Mouse (Mus musculus) ovary, postnatal 36 days (tissue): ENCODE results near the gene Ckap5.
A peak's percentile ranks its signal among the peaks of the same experiment; 100 is the strongest.

Experiments used
- DNase-seq: peaks from one replicate; pipeline ENCODE4 v3.0.0; 2022; ENCODE audit warnings: low spot score, mixed read lengths

Ckap5 gene

DNA sequence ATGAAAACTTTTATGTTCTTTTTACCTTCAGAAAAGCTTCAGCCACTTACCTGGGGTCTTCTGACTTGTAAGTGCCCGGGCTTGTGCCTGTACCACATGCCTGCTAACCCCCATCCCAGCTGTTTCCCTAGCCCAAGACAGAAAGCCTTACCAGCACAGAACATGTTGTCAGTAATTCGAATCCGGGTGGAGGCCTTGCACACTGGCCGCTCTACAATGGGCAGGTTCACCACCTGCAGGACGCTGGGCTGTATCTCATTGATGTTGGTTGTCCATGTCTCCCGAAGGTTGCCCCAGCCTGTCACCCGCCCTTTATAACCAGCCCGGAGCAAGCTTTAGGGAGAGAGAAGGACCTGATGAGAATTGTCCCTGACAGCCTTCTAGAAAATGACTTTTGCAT lies 101.6 kb downstream of the Ckap5 start:
- no peak for DNase-seq

DNA sequence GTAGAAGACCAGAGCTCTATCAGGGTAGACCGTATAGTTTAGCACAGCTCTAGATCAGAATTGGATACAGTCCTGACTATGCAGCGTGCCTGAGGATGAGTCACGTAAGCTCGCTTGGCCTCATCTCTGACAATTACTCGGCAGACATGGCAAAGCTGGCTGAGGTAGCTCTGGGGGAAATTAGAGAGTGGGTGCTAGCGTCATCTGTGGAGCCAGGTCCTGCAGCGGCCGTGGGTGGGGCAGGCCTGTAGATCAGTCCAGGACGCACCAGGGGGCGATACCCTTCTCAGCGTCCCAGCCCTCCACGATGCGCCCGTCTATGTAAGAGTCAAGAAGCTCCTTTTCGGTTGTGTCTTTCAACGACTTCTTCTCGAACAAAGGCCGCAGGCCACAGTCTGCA lies 103.1 kb downstream of the Ckap5 start:
- no peak for DNase-seq

DNA sequence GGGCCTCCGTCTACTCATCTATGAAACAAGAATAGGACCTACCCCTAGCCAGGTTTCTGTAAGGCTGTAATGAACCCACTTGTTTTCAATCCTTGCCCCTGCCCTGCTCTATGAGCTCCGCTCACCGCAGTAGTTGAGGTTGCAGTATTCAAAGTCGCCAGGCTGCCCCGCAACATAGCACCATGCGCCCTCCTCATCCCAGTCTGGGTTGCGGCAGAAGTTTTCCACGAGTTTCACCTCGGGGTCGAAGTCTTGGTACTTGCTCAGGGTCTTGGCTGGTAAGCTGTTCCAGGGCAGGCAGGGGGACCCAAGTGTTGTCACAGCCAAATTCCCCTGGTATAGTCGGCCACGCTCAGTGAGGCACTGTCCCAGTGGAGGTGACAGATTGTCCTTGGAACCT lies 103.8 kb downstream of the Ckap5 start:
- no peak for DNase-seq

DNA sequence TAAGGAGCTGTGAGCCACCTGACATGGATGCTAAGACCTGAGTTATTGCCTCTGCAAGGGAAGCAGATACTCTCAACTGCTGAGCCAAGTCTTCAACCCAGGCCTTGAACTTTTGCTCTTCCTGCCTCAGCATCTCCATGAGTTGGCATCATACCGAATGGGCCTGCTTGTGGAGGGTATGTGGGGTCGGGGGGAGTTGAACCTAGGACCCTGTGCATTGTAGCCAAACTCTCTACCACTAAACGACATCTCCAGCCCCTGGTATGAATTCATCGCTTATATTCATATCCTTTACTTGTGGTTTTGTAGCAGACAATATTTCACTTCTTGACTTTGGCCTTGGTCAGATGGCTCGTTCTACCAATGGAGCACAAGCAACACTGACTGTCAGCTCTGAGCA lies 105.3 kb downstream of the Ckap5 start:
- no peak for DNase-seq

DNA sequence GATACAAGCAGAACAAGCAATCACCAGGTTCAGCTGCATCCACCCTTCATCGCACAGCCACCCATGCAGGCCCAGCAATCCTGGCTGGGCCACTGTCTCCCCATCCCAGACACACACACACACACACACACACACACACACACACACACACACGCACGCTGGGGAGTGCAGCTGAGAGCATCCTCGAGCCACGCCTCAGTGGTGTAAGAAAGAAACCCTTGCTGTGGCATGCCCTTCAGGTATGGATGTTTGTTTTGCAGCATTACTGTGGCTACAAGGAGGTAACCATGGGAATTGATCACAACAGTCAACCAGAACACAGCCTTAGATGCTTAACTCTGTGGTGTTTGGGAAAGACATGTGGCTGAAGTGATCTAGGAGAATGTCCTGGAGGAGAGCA lies 105.8 kb downstream of the Ckap5 start:
- no peak for DNase-seq

DNA sequence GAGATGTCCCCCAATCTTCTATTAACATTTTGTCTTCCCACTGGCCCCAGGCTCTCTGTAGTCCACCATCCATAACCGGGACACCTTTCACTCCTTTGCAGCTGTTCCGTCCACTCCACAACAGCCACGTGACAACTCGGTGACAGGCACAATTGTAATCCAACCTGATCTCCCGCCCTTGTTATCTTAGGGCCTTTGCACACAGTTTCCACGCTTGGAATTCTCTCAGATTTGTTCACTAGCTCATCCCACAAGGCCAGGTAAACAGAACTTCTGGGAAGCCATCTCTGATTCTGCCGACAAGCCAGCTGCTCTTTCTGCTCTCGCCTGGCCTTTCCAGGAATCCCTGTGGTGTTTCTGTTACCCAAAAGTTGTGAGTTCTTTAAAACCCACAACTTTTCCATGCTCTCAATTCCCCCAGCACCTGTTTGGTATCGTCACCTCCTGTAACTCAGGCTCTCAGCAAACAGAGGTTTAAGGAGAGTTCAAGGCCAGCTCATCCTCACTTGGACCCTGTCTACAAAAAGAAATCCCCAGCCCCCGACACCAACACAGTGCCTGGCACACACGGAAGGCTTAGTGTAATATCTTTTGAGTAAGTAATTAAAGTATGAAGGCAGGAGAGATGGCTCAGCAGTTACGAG lies 106.9 kb downstream of the Ckap5 start:
- no peak for DNase-seq

DNA sequence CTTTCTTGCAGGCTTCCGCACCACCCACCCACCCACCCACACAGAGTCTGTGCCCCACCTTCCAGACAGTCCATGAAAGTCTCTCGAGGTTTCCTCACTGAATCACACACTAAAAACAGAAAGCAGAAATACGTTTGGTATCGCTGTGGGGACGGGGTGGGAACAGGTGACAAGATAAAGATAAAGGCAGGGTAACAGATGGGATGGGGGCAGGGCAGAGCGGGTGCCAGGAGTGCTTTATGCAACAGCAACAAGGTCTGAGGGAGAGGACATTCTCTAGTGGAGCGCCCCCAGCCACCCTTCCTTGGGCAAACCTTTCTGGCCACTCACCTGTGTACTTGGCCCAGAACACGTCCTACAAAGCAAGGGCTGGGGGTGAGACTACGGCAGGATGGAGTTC lies 108.3 kb downstream of the Ckap5 start:
- no peak for DNase-seq

DNA sequence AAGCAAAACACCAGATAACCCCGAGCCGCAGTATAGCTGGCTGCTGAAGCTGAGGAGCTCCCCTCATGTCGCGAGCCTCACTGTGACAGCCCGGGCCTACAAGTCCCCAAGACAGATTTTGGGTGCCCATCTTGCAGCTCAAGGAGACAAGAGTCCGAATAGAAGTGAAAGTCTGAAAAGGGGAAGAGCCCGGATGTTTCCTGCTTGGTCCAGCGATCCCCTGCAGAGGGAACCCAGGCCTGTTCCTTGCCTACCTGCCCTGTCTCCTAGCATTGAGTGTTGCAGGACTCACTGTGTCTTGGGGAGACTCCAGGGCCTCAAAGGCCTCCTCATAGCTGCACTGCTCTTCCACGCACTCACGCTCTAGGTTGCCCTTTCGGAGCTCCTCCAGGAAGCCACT lies 108.9 kb downstream of the Ckap5 start:
- no peak for DNase-seq

DNA sequence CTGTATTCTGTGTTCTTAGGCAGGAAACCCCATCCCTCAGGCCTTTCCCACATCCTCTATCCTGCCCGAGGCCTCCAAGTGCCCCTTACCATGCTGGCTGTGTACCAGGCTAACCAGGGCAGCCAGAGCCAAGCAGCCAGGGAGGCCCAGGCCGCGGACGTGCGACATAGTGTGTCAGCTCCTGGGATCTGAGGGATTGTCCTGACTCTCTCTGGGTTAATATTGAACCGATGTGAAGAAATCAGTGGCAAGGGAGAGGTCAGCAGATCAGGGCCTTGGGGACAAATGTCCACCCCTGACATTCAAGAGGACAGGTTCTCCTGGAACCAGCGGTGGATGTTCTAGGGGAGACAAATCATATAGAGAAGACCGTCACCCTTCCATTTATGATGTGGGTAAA lies 109.7 kb downstream of the Ckap5 start, which contains the start of gene F2:
TSS of gene F2 (minus strand) at position 186 of the 400 bp plus-strand sequence.
- DNase-seq = no peak

DNA sequence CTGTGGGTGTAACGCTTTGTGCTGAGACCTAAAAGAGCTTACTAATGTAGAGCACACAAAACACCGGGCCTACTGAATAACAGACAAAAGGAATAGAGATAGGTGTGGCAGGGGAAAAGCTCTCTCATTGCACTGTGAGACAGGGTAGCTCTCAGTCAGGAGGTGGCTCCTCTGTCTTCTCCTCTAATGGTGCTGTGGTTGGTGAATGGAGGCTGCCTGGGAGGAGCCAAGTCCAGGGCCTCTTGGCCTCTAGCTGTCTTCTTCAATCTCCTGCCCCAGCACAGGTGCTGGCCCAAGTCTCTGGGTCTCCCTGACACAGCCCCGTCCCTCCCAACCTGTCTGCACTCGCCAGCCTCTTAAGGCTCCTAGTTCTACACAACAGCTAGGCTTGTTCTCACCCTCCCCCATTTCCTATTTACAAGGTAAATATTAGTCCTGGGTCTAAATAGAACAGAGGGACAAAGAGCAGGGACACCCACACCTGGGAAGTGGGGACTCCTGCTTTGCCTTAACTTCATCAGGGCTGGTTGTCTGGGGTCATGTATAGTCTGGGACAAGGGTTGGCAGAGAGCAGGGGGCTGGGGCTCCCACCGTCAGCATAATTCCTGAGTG lies 110.3 kb downstream of the Ckap5 start:
- DNase-seq = no peak

DNA sequence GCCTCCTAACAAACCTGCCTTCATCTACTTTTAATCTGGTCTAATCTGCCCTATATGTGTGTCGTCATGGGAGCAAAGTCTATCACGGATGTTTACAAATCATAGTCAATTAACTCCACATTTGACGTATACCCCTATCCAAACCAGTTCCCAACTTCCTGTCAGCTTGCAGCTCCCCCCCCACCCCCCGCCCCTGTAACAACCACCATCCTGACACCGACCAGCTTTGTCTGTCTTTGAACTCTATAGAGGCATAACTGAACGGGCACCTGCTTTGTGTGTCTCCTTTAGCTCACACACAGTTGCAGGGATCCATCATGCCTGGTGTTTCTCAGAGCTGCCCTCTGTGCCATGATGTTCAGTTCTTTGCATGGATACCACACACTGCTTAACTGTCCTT lies 112.4 kb downstream of the Ckap5 start:
- DNase-seq = no peak

DNA sequence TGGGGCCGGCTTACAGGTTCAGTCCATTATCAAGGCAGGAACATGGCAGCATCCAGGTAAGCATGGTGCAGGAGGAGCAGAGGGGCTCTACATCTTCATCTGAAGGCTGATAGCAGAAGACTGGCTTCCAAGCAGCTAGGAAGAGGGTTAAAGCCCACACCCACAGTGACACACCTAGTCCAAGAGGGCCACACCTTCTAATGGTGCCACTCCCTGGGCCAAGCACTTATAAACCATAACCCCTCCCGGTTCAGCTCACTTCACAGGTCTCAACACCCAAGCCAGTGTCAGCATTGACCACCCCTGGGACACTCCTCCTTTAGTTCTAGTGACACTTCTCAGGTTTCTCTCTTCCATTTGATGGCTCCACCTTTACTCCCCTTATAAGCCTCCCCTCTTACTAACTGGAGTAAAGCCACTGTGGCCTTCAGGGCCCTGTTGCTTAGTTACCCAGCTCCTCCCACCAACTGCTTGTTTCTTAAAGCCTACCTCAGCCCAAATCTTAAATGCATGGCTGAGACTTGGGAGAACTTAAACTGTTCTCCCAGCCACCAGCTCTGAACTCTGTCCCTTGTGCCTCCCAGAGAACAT lies 116.4 kb downstream of the Ckap5 start:
- no peak for DNase-seq

DNA sequence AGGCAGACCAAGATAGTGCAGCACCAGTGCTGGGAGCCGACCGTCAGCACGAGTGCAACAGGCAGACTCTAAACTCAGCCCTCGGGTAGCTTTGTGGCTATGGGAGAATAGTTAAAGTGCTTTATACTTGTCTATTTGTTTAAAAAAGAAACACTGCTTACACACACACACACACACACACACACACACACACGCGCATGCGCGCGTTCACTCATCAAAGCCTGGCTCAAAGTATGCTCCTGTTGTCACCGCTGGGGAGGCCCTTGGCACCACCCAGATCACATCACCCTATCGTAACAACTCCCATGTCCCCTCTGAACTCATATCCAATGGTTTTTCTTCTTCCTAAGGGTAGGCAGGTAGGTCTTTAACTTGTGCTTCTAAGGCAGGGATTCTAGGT lies 117.5 kb downstream of the Ckap5 start:
- no peak for DNase-seq

DNA sequence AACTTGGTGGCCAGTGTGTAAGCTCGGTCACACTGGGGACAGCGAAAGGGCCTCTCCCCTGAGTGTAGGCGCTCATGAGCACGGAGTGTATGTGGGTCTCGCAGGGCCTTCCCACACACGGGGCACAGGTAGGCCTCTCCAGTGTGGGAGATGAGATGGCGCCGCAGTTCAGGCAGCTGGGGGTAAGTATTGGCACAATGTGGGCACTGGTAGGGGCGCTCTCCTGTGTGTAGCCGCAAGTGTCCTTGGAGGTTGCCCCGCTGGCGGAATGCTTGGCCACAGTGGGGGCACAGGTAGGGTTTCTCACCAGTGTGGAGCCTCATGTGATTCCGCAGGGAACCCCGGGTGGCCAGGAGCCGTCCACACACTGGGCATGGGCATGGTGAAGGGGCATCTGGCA lies 118.8 kb downstream of the Ckap5 start:
- no peak for DNase-seq

DNA sequence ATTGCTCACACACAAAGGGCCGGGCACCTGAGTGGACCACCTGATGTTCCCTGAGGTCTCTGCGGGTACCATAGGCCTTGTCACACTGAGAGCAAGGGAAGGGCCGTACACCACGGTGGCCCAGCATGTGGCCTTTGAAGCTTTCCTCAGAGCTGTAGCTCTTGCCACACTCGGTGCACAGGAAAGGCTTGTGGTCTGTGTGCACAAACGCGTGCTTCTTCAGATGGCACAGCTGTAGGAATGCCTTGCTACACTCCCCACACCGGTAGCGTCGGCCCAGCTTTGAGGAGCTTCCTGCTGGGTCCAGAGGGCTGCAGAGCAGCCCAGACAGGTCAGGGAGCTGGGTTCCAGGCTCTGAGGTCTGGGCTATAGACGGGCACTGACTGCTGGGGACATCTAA lies 119.2 kb downstream of the Ckap5 start:
- no peak for DNase-seq

DNA sequence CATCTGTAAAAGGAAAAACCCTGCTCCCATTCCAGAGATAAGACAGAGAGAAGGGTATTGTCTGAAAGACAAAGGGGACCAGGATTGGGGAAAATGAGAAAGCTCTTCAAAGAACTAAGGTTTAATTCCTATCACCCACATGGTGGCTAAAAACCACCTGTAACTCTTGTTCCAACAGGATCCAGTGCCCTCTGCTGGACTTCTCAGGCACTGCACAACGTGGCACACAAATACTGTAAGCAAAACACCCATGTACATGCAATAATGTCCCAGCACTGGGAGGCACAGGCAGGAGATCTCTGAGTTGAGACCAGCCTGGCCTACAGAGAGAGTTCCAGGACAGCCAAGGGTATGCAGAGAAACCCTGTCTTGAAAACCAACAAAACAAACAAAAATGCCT lies 120.2 kb downstream of the Ckap5 start:
- no peak for DNase-seq

DNA sequence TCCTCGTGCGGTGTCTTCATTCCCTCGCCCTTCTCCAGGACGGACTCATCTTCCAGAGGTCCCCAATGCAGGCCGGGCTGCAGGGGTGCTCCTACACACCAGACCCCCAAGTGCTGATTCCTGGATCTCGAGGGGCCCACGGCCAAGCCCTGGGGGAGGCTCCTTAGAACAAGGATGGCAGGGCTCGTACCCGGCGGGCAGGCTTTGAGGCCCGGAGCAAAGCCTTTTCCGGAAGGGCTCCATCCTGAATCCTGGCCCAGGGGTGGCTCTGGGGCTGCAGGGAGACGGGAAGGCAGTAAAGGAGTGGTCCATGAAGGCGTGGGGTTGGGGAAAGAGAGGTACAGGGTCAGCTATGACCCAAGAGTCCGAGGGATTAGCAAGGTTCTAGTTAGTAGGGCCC lies 122.6 kb downstream of the Ckap5 start:
- DNase-seq = no peak

DNA sequence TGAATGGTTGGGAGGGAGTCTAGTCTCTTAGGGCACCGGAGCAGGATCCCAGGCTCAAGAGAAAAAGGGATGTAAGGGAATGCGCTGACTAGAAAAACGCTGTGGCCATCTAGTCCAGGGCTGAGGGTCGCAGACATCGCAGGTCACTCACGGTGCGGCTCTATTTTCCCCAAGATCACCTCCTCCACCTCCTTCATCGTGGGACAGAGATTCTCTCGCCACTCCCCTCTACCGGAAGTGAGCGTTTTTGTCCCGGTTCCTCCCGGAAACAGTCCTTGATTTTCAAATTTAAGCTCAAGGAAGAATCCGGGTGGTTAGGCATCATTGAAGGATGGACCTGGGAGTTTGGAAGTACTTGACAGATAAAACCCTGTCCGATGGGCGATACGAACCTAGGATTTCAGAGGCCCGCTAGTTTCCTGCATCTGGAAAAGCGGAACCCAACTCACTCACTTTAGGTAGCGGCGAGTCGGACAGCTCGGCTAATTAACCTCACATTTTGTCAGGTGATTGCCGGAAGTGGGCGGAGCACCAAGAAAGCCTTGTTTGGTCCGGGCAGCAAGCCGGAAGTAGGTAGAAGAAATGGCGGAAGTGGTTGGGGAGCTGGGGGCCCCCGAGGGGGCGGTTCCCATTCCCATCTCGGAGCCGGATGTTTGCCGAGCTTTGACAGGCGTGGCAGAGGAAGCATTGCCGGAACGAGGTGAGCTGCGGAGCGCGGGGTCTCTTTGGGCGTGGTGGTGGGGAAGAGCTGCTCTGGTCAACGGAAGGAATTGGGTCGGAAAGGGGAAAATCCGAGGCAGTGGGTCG lies 123.2 kb downstream of the Ckap5 start, which contains the start of the genes Zfp408 and Arhgap1:
TSS of gene Zfp408 (minus strand) at position 239 of the 807 bp plus-strand sequence.
TSS of gene Arhgap1 (plus strand) at position 308 of the 807 bp plus-strand sequence.
- DNase-seq = peak; percentile 94

DNA sequence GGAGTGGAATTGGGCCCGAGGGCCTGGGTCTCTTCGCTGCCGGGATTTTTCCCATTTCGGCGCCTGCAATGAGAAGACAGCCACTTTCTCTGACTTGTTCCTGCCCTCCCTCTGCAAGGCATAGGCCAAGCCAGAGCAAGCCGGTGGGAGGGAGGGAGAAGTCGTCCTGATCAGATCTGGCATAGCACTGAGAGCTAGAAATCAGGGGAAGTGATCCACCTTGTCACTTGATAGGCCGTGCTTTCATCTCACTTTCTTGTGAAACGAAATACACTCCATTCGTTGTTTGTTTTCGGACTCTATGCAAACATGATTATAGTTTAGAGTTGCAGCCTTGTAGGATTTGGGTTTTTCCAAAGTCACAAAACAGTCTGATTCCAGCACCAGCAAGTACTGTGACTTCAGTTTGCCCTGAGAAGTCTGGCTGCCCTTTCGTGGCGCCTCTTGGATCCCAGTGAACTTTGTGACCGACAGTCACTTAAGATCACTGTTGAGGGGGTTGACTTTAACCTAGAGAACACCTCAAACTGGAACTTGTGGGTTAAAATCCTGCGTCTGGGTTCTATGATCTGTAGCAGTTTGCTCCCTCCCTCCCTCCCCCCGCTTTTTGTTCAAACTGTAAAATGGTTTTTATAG lies 123.9 kb downstream of the Ckap5 start:
- DNase-seq = no peak

DNA sequence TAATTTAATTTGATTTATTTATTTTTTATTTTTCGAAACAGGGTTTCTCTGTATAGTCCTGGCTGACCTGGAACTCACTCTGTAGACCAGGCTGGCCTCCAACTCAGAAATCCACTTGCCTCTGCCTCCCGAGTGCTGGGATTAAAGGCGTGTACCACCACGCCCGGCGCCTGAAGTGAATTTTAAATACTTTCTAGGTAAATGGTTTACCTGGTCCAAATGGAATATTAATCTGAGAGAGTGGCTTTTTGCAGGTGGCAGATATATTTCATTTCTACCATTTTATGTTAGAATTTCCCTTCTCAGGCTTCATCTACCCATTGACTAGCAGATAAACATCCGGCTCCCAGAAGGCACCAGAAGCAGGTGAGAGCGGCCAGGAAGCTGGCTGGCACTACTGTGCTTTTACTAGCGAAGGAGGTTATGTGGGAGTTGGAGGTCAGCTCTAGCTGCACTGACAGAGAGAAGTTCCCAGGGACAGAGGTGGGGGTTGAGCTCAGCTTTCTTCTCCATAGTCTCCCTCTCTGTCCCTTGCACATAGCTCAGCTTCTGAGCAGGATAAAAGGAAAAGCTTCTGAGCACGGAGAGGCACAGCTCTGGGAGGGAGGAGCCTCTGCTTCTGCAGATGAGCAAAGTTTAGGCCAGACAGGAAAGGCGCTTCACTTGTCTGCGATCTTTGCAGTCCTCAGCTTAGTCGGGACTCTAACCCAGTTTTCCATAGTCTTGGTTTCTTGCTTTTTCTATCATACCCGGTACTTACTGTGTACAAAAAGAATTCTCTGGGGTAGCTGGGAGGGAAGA lies 125.1 kb downstream of the Ckap5 start:
- DNase-seq = no peak

DNA sequence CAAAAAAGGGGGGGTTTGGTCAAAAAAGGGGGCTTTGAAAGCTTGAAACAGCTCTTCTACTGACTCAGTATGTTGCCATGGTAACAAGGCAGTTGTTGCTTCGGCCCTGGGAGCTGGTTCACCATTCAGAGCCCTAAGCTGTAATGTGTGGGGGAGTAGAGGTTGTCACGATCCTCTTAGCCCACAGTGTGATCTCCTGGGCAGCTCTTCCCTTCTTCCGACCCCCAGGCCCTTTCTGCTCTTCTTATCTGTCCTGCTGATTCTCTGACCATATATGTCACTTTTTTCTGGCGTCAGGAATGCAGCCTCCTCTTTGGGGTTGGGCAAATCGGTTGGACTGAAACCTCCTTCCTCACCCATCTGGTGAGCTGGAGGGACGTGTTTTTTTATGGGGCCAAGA lies 126.3 kb downstream of the Ckap5 start:
- no peak for DNase-seq
